Mouse (Mus musculus) urinary bladder, postnatal 25 days (tissue): ENCODE results near the gene Krt6a.
"Not testable (repeated sequence)": the region's sequence is repeated elsewhere in the genome, so short reads cannot be mapped to it uniquely, and the experiment has no call there.

Experiments
- DNase-seq: peaks from one replicate; pipeline ENCODE4 v3.0.0; 2022; ENCODE audit warnings: low spot score

The Krt6a gene

GRCm38 (mm10) chr15:101694207-101694606 is at the start of gene Krt6a:
Gene Krt6a, minus strand, starts transcription at chr15:101694307.
- DNase-seq = no peak

- no peak for DNase-seq
Measured at GRCm38 (mm10) chr15:101742711-101743110, 48.6 kb upstream of the Krt6a start, which contains the start of gene Krt71. Gene Krt71, minus strand, starts transcription at chr15:101743109.

- DNase-seq = no peak
Measured at GRCm38 (mm10) chr15:101737786-101738185, 43.7 kb upstream of the Krt6a start.

GRCm38 (mm10) chr15:101730653-101731052 is 36.5 kb upstream of the Krt6a start:
- no peak for DNase-seq

GRCm38 (mm10) chr15:101724686-101725085 is 30.6 kb upstream of the Krt6a start:
- DNase-seq = no peak

- DNase-seq = no peak
Measured at GRCm38 (mm10) chr15:101715831-101716230, 21.7 kb upstream of the Krt6a start.

- DNase-seq = peak; percentile 57
Measured at GRCm38 (mm10) chr15:101714356-101714755, 20.2 kb upstream of the Krt6a start.

- peak; percentile 34 for DNase-seq
Measured at GRCm38 (mm10) chr15:101713731-101714130, 19.6 kb upstream of the Krt6a start.

GRCm38 (mm10) chr15:101712720-101713119 is 18.6 kb upstream of the Krt6a start, which contains the start of gene Krt5:
Gene Krt5, minus strand, starts transcription at chr15:101712898.
- peak; percentile 40 for DNase-seq

- DNase-seq = no peak
Measured at GRCm38 (mm10) chr15:101708683-101709082, 14.6 kb upstream of the Krt6a start.

GRCm38 (mm10) chr15:101707454-101707853 is 13.3 kb upstream of the Krt6a start:
- no peak for DNase-seq

GRCm38 (mm10) chr15:101704066-101704465 is 10.0 kb upstream of the Krt6a start:
- DNase-seq = no peak

GRCm38 (mm10) chr15:101702380-101702779 is 8.3 kb upstream of the Krt6a start:
- no peak for DNase-seq

- DNase-seq = no peak
Measured at GRCm38 (mm10) chr15:101699866-101700265, 5.8 kb upstream of the Krt6a start.

GRCm38 (mm10) chr15:101699192-101699591 is 5.1 kb upstream of the Krt6a start:
- no peak for DNase-seq

GRCm38 (mm10) chr15:101697326-101698188 is 3.5 kb upstream of the Krt6a start:
- DNase-seq = no peak

GRCm38 (mm10) chr15:101690460-101690859 is 3.6 kb downstream of the Krt6a start:
- not testable (repeated sequence) for DNase-seq

GRCm38 (mm10) chr15:101688161-101688560 is 5.9 kb downstream of the Krt6a start:
- DNase-seq = no peak

- DNase-seq = no peak
Measured at GRCm38 (mm10) chr15:101680187-101680586, 13.9 kb downstream of the Krt6a start, which contains the start of gene Krt6b. Gene Krt6b, minus strand, starts transcription at chr15:101680287.

GRCm38 (mm10) chr15:101675978-101676377 is 18.1 kb downstream of the Krt6a start:
- no peak for DNase-seq

- DNase-seq = no peak
Measured at GRCm38 (mm10) chr15:101652736-101653265, 41.3 kb downstream of the Krt6a start.

GRCm38 (mm10) chr15:101647280-101647679 is 46.8 kb downstream of the Krt6a start, which contains the start of gene Gm5478:
Gene Gm5478, minus strand, starts transcription at chr15:101647380.
- DNase-seq = no peak
